Mouse (Mus musculus) cerebellum, adult 11-12 months (tissue): ENCODE data around the gene C130050O18Rik.

ENCODE experiments used
- DNase-seq: peaks from one replicate; pipeline ENCODE4 v3.0.0; 2022

C130050O18Rik gene

GRCm38 (mm10) chr5:139398786-139399185 is 6.3 kb upstream of the C130050O18Rik start:
- no peak for DNase-seq

DNA sequence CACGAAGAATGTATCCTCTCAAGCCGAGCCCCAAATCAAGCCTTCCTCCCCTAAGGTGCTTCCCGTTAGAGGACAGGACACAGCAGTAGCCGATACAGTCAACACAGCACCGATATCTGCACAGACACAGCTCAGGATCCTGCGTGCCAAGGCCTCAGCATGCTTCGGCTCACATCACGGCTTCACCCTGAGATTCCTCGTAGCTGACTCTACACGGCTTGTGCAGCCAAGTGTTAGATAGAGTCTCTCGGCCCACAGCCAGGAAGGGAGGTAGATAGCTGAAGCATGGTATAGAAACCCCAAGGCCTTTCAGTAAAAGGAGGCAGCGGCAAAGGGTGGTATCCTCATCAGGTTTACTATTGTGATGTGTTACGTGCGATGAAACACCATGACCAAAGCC is 5.1 kb upstream of the C130050O18Rik start:
- DNase-seq: no peak

- DNase-seq: no peak
These were observed 3.0 kb upstream of the C130050O18Rik start for GRCm38 (mm10) chr5:139402106-139402505.

DNA sequence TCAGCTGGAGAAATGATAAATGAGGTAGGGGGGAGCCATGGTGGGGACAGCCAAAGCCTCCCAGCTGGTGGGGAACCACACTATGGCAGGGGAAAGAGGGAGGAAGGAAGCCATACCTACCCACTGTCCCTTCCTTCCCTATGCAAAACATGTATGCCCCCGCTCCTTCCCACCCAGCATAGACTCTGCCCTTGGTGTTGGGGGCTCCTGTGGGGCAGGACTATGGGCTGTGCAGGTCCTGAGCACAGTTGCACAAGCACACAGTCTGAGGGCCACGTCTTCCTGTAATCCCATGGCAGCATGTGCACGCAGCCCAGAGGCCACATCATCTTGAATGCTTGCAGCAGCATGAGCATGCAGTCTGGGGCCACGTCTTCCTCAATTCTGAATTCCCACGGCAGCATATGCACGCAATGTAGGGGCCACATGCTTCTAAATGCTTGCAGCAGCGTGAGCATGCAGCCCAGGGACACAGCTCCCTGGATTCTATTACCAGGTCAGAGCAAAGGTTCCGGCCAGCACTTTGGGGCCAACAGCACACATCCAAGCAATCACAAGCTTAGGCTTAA is 1.3 kb upstream of the C130050O18Rik start:
- no peak for DNase-seq

GRCm38 (mm10) chr5:139405478-139405877 is 398 bp downstream of the C130050O18Rik start:
- DNase-seq: no peak

DNA sequence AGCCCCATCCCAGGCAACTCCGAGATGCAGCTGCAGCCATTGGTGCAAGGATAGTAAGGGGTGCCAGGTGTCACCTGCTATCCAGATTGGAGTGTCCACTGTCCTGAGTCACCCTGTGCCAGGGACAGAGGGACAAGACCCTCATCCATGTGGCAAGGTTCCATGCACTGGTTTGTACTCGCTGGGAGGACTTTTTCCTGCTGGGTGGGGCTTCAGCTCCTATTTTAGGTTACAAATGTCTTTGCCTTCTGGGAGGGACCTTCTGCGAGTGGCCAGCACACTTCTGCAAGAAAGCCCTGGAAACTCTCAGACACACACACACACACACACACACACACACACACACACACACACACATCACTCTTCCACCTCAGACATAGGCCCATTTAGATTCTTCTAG is 873 bp downstream of the C130050O18Rik start:
- DNase-seq: no peak

GRCm38 (mm10) chr5:139407121-139407885 is 2.2 kb downstream of the C130050O18Rik start:
- no peak for DNase-seq

DNA sequence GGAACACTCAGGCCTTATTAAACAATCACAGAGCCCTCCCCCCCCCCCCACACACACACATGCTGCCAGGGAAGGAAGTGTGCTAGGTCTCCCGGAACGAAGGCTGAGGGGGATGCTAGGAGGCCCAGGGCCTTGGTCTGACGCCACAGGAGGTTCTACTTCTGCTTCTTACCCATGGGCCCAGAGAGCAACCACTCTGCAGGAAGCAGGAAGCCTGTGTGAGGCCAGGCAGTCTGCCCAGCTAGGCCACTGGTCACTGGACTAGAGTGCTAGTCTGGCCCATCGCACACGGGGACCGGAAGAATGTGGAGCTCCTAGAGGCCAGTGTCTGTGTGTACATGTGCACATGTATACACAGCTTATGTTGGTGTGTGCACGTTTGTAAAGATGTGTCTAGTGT is 3.4 kb downstream of the C130050O18Rik start:
- DNase-seq: no peak

GRCm38 (mm10) chr5:139409412-139409811 is 4.3 kb downstream of the C130050O18Rik start:
- no peak for DNase-seq

- no peak for DNase-seq
These were observed 5.0 kb downstream of the C130050O18Rik start for GRCm38 (mm10) chr5:139410056-139410455.

DNA sequence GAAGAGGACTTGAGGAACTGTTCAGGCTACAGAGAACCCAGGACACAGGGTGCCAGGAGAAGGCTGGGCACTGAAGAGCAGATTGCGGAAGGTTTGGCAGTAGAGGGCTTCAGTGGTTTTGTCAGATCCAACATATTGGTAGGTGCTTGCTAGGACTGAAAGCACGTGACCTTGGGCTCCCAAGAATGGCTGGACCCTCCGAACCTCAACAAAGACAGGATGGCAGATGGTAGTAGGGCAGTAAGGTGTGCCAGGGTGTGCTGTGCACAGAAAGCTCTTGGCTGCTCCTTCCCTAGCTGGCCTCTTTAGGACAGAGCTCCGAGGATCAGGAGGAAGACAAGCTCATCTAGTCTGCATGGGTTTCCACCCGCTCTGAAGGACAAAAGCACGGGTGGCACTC is 6.0 kb downstream of the C130050O18Rik start:
- peak; percentile 69 for DNase-seq

- no peak for DNase-seq
These were observed 6.7 kb downstream of the C130050O18Rik start for GRCm38 (mm10) chr5:139411665-139412314.

DNA sequence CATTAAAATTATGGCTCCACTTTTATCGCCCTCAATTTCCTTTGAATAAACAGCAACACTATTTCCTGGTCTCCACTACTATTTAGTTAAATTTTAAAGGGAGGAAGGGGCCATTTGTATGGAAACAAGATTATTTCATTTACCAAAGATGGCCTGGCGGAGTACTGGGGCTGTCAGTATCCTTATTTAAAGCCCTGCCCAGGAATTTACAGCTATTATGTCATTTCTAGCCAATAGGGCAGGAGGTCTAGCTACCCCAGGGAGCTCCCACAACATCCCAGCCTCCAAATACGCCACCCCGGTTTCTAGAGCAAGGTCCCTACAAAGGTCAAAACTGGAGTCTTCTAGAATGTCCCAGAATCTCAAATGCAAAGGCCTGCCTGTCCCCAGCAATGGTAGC is 8.5 kb downstream of the C130050O18Rik start:
- DNase-seq: no peak

- no peak for DNase-seq
These were observed 9.9 kb downstream of the C130050O18Rik start for GRCm38 (mm10) chr5:139415001-139415400.

DNA sequence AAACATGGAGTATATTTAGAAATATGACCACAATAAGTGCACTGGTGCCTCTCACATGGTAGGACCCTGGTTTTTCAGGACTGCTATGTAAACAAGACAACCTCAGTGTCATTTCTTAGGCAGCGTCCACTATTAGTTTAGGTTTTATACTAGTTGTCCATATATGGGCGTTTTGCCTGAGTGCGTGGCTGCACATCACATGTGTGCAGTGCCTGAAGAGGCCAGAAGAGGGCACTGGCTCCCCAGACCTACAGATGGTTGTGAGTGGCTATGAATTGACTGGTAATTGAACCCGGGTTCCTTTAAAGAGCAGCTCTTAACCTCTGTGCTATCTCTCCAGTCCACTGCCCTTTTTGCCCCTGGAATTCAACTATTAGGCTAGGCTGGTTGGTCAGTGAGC is 11.9 kb downstream of the C130050O18Rik start:
- DNase-seq: no peak

DNA sequence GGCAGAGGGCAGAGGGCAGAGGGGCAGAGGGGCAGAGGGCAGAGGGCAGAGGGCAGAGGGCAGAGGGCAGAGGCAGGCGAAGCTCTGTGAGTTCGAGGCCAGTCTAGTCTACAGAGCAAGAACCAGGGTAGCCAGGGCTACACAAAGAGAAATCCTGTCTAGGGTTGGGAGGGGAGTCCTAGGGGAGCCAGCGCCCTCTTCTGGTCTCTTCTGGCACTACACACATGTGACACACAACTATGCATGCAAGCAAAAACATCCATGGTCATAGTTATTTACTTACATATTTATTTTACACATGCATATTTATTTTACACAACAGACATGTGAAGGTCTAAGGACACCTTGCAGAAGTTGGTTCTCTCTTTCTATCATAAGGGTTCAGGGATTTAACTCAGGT is 12.4 kb downstream of the C130050O18Rik start:
- DNase-seq: no peak

DNA sequence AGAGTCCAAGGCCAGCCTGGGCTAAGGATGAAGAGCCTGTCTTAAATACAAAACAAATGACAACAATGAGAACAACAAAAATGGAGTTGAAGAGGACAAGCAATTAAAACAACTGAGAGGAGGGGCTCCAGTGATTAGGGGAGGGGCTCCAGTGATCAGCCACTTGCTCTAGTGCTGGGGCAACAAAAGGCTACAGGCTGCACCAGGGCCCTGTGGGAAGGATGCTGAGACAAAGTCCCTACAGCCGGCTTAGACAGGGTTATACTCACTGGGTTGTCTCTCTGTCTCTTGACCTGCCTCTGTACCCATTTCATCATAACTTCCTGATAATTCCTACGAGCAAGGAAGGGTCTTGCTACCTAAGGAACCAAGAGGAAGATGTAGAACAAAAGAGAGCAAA is 13.0 kb downstream of the C130050O18Rik start:
- DNase-seq: no peak

DNA sequence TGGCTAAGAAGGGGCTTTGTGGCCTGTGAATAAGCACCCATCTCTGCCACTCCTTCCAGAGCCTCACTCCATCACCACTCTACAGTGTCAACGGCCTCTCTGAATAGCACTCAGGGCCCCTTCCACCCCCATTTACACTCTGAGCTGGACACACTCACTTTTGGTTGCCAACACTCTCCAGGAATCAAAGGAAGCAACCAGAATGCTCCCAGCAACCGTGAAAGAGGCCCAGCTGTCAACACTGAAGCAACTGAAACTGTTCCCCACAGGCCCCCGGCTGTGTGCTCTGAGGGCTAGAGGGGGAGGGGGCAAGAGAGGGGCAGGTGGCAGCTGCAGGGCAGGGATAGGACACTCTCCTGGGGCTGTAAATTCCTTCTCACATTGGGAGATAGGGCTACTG is 13.6 kb downstream of the C130050O18Rik start:
- DNase-seq: no peak

GRCm38 (mm10) chr5:139423026-139423865 is 18.2 kb downstream of the C130050O18Rik start, which contains the start of gene Gper1:
TSS of gene Gper1 (plus strand) at chr5:139423151.
- peak; percentile 76 for DNase-seq

- no peak for DNase-seq
These were observed 20.1 kb downstream of the C130050O18Rik start for GRCm38 (mm10) chr5:139425198-139425597.

DNA sequence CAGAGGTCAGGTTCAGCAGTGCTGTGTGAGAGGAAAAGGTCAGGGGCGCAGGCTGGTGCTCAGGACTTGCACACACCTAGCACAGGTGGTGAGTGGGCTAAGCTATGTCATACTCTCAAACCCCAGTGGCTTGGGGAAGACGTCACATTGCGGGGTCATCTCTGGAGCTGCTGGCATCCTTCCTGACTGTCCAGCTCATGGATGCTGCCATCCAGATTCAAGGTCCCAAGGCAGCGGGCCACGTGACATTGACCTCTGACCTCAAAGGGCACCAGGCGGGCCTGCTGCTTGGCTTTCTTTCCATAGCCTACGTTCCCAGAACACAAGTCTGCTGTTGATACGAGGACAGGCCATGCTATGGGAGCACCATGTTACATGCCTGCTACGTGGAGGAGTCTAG is 21.9 kb downstream of the C130050O18Rik start:
- DNase-seq: no peak

DNA sequence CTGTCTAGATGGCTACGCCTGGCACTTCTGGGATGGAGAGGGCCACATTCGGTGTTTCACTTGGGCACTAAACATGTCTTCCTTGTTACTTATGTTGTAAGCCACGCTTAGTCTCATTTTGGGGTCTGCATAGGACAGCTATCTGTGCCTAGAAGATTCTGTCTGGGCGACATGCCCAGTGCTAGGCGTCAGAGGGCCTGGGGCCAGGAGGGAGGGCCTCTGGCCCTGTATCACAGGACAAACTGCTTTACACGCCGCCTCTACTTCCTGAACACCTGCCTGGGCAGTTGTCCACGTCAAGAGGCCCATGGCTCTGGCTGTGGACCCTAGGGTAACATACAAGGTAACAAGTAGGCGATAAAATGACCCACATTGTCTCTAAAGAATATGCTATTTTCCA is 22.9 kb downstream of the C130050O18Rik start:
- DNase-seq: peak; percentile 51

GRCm38 (mm10) chr5:139429818-139430341 is 24.8 kb downstream of the C130050O18Rik start:
- no peak for DNase-seq
